Mouse (Mus musculus) adrenal gland, postnatal 4 days (tissue): Measurements from ENCODE around the gene Txnip. TPM values are rescaled to one million over a fixed set of nuclear protein-coding genes. Genes with fewer than 3 reads are reported as not detected.

ENCODE experiments used
- total RNA-seq, 2 experiments: library from RNA; stranded (reverse); gene quantifications; 2 replicates each; pipeline ENCODE4 v1.2.3; 2021

Gene Txnip
- total RNA-seq, 2 experiments from 2014 or later, result 980 to 992 TPM

Other genes with a start within 250 kb of the Txnip start
- gene BC107364, start 105.7 kb upstream of the Txnip start, total RNA-seq, result not detected
- 10 to 100 TPM in 1 of 2 experiments, 1 to 10 TPM in 1; 3.9 to 11.2 TPM for gene Hfe2, start 32.8 kb upstream of the Txnip start, total RNA-seq
- not detected for gene Gm16253, start 19.0 kb downstream of the Txnip start, total RNA-seq
- gene Polr3gl, start 36.2 kb downstream of the Txnip start, total RNA-seq, result 10 to 100 TPM; 37.6 to 37.8 TPM
- gene Ankrd34a, start 38.7 kb downstream of the Txnip start, total RNA-seq, result 1 to 10 TPM in 1 of 2 experiments, under 1 TPM in 1; 0.59 to 1.5 TPM
- gene Lix1l, start 43.2 kb downstream of the Txnip start, total RNA-seq, result 10 to 100 TPM; 66.3 to 69.1 TPM
- 10 to 100 TPM; 84.0 to 93.4 TPM for gene Rbm8a, start 72.0 kb downstream of the Txnip start, total RNA-seq
- 10 to 100 TPM; 53.7 to 61.7 TPM for gene Pex11b, start 77.4 kb downstream of the Txnip start, total RNA-seq
- gene Gm42957, start 77.5 kb downstream of the Txnip start, total RNA-seq, result under 1 TPM; 0.23 to 0.25 TPM
- 1 to 10 TPM; 2.4 TPM for gene Itga10, start 87.6 kb downstream of the Txnip start, total RNA-seq
- gene Ankrd35, start 112.2 kb downstream of the Txnip start, total RNA-seq, result 1 to 10 TPM; 2.7 to 3.3 TPM
- 10 to 100 TPM; 50.1 to 55.1 TPM for gene Pias3, start 138.4 kb downstream of the Txnip start, total RNA-seq
- gene Nudt17, start 150.6 kb downstream of the Txnip start, total RNA-seq, result 1 to 10 TPM; 2.7 to 3.6 TPM
- gene Polr3c, start 169.7 kb downstream of the Txnip start, total RNA-seq, result 10 to 100 TPM; 39.5 to 43.4 TPM
- gene Rnf115, start 169.7 kb downstream of the Txnip start, total RNA-seq, result 10 to 100 TPM; 37.0 to 39.7 TPM